Mouse (Mus musculus) T-cell, adult 2 months (primary cell): ENCODE measurements around the gene Scnn1a.
"Not testable (repeated sequence)": the region's sequence is repeated elsewhere in the genome, so short reads cannot be mapped to it uniquely, and the experiment has no call there.

Experiments used
- DNase-seq: peaks from one replicate; pipeline ENCODE4 v3.0.0; 2022; ENCODE audit warnings: low spot score

The Scnn1a gene

DNA sequence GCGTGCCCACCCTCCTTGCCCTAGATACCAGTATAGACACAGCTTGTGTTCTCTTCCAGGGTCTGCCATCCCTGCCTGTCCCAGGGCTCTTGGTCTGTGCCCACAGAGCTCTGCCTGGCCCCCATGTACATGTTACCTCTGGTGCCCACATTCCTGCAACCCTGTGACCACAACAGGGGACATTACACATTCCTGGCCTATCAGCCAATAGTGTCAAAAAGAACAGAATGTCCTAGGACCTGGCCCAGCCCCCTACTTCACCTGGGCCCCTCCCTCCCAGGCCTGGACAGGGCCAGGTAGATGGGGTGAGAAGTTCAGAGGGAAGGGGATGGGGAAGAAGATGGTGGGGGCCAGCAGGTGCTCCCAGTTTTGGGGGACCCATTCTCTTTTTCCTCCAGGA is at the start of gene Scnn1a:
TSS of gene Scnn1a (plus strand) at position 337 of the 400 bp plus-strand sequence.
- DNase-seq: no peak

DNA sequence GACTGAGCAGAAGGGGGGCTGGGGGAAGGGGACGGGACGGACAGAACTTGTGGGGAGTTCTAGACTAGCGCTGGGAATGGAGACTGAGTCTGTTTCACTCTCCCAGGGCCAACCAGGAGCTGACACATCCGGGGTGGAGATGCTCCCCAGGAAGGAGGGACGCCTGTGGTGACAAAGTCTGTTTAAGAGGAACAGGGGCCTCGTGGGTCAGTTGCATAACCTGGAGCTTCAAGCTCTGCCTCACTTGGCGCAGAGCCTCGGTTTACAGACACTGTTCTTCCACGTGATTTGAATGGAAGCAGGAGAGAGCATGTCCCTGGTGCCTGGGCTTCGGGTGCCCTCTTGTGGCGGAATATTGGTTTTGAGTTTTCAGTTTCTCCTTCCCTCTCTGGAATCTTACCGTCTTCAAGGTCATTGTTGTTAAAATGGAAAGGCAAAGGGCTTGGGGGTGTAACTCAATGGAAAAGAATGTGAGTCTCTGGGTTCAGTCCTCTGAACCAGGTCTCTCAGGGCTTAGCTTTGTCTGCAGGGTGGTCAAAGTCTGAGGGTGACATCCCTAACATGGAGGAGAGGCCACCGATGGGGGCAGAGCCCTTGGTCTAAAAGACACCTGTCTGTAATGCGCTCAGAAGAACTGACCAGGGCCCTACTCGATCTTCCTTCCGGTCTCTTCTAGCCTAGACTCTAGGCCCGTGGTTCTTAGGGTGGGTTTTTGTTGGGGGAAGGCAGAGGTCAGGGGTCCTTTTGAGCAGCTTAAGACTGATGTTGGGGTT is 48.8 kb upstream of the Scnn1a start:
- DNase-seq: peak; percentile 85

DNA sequence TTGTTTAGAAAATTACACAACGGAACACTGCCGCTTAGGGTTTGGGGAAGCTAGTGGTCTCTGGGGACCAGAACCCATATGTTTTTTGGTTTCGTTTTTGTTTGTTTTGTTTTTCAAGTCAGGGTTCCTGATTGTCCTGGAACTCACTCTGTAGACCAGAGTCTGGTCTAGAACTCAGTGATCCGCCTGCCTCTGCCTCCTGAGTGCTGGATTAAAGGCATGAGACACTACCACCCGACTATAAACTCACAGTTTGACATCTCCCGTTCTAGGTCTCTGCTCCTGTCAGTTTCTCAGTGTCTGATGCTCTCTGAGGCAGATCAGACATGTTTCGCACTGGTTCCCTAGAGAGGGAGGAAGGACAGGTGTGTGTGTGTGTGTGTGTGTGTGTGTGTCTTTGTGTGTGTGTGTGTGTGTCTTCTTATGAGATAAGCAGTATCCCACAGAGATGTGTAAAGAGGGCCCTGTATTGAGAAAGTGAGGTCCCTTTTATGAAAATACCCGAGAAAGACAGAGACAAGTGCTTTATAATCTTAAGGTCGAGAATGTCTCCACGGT is 48.2 kb upstream of the Scnn1a start:
- no peak for DNase-seq

DNA sequence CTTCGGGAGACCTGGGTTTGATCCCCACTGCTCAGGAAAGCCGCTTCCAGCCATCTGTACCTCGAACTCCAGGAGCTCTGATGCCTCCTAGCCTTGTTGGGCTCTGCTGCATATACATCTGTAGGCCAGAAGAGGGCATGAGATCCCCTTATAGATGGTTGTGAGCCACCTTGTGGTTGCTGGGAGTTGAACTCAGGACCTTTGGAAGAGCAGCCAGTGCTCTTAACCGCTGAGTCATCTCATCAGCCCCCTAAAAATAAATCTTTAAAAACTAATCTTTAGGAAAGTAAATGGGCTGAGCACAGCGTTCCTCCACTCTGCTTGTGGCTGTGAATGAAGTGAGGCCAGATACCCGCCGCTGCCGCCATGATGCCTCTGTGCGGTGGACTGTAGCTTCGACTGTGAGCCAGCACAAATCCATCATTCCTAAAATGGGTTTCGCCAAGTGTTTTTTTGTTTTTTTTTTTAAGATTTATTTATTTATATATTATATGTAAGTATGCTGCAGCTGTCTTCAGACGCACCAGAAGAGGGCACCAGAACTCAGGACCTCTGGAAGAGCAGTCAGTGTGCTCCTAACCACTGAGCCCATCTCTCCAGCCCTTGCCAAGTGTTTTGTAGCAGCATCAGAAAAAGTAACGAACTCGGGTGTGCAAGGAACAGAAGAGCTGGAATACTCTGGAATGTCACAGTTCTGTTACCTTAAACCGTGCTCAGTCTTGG is 45.5 kb upstream of the Scnn1a start:
- DNase-seq: peak; percentile 20

DNA sequence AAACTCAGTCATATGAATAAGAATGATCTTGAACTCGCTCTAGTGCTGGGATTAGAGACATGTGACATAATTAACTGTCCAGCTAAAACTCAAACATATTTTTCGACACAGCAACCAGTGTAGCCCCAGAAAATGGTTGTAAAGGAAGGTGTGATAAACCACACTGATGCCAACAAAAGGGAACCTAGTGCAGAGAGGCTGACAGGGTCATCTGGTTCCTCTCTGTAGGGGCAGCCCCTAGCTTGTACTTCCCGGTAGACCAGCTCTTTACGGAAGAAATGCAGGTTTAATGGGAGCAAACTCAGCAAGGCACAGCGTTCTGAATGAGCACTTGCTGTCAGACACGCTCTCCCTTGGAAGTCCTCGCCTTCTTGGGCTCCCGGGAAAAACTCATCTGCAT is 40.7 kb upstream of the Scnn1a start:
- no peak for DNase-seq

DNA sequence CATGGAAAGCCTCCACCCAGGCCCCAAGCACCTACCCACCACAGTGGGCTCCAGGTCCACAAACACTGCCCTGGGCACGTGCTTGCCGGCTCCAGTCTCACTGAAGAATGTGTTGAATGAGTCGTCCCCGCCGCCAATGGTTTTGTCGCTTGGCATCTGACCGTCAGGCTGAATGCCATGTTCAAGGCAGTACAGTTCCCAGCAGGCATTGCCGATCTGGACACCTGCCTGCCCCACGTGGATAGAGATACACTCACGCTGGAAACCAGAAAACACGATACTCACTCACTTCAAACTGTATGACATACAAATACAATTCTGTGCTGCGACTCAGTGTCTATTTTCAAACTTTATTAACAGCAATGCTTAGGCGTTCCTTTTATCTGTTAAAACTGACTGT is 37.7 kb upstream of the Scnn1a start:
- DNase-seq: not testable (repeated sequence)

GRCm38 (mm10) chr6:125284250-125284649 is 36.2 kb upstream of the Scnn1a start:
- DNase-seq: no peak

- DNase-seq: no peak
These were observed 35.7 kb upstream of the Scnn1a start for GRCm38 (mm10) chr6:125284751-125285150.

DNA sequence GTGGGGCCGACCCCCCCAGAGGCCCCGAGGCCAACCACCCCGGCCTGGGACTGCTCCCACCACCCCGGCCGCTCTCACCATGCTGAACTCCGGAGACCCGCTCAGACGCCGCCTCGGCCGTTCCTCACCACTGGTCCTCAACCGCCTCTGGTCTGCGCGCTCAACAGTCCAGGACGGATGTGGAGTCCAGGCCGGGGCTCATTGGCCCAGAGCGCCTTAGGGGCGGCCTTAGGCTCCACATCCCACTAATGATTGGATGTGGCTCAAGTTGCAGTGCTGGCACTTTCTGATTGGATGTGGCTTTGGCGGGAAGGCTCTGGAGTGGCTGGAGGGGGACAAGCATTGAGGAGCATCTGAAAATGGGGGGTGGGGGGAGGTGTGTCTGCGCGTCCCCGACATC is 34.6 kb upstream of the Scnn1a start, which contains the start of gene Tuba3a:
TSS of gene Tuba3a (minus strand) at position 153 of the 400 bp plus-strand sequence.
- no peak for DNase-seq

DNA sequence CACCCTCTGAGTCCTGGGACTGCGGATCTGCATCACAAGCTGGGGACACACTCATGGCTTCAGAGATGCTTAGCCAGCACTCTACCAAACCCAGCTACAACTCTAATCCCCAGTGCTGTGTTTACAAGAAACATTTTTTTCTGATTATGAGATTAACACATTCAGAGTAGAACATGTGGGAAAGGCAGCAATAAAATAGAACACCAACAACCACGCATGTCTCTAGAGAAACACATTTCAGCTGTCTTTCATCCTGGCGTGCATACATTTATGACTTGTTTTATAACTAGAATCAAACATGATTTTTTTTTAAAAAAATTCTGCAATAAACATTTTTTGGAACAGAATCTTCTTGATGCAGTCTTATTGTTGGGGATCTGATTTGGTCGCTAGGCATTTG is 33.5 kb upstream of the Scnn1a start:
- DNase-seq: no peak

- DNase-seq: no peak
These were observed 31.7 kb upstream of the Scnn1a start for GRCm38 (mm10) chr6:125288730-125289129.

DNA sequence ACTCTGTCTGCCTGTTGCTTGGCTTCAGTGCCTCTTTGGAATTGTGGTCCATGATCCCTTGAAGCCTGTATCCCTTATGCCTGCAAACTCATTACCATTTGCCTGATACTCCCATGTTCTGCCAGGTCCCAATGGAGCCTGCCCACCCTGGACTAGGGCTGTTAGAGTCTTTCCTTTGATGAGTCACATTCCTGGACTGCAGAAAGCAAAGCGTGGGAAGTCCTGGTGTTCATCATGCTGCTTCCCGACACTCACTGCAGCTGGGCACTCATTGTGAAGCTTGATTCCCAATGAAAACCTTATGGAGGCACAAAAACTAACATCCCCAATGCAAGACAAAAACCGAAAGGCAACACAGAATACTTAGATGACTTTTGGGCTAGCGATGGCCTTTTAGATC is 29.1 kb upstream of the Scnn1a start:
- DNase-seq: no peak

DNA sequence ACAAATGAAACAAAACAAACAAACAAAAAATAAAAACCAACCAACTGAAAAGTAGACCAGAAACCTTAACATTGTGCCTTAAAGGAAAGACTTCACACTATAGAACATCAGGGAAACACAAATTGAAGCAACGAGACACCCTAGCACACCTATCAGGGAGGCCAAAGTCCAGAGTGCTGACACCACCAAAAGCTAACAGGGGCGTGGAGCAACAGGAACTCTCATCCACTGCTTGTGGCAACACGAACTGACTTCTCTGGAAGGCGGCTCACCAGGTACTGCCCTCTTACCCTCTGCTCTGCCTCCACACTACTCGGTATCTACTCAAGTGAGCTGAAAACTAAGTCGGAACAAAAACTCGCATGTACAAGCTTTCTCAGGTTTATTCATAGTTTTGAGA is 28.2 kb upstream of the Scnn1a start:
- no peak for DNase-seq

DNA sequence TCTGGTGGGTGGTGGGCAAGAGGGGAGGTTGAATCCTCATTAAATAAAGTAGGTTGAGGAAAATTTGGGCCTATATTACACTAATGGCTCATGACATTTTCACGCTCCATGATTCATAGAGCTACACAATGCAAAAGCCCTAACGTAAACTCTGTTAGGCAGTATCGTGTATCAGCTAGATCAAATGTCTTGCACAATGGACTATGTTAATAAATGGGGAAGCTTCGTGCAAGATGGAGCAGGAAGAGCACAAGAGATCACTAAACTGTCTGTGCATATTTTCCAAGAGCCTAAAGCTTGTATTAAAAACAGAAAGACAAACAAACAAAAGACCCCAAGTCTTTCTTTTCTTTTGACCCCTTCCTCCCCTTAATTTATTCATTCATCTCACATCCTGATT is 26.4 kb upstream of the Scnn1a start:
- DNase-seq: no peak

DNA sequence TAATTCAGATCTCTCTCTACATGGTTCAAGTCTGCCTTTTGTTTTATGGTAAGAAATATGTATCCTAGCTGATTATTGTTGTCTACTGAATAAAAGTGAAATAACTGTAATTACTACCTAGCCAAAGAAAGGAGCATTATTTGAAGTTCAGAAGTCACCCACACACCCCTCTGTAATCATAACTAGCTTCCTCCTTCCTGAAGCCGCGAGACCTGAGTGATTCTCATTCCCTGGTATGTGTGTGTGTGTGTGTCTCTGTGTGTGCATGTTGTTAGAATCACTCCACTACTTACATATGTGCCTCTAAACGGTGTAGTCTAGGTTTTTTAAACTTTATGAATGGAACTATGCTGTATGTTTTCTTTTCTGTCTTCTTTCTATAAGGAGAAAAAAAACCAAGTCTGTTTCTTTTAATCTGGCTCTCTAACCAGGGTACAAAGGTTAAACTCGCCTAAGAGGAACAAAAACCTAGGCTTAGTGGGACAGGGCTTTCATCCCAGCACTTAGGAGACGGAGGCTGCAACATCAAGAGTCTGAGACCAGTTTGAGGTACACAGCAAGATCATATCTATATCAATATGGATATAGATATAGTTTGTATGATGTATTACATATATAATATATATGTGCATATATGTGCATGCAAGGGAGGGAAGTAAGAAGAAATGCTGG is 23.2 kb upstream of the Scnn1a start:
- no peak for DNase-seq

DNA sequence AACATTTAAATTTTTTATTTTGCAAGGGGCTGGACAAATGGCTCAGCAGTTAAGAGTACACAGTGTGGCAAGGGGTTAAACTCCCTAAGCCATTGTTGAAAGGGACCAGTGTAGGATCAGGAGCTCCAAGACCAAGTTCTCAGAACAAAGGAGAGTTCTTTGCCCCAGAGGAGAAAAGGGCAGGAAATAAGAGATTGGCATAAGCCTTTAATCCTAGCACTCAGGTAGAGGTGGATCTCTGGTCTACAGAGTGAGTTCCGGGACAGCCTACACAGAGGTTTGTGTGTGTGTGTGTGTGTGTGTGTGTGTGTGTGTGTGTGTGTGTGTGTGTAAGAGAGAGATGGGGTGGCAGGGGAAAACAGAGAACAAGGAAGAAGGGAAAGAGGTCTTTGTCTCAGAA is 19.5 kb upstream of the Scnn1a start:
- DNase-seq: no peak

DNA sequence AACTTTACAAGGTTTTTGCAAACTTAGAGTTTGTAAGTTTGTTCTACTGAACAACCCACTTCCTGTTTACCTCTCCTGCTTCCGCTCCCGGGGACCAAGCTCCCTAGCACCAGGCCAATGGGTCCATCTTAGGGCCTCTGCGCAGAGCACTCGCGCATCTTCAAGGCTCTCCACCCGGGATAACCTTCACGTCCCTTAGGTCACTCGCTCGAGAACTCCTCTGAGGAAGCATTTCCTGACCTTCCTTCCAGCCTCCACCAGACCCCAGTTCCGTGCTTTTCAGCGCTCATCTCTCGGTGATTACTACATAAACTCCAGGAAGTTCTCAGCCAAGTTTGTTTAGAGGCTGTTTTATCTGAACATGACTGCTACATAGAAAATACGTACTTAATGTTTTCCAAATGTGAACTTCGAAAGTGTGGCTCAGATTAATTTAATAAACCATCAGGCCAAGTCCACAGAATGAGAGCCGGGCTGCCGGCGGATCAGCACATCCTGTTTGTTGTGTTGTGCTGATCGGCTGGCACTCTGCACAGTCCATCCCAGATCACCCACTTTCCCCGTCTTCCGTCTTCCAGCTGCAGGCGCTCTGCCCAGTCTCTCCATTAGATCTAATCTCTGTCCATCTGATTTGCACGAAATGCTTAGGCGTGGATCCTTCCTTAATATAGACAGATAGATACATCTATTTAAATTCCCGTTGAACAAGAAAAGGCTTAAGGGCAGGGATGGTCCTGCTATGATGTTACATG is 18.1 kb upstream of the Scnn1a start:
- DNase-seq: peak; percentile 56

DNA sequence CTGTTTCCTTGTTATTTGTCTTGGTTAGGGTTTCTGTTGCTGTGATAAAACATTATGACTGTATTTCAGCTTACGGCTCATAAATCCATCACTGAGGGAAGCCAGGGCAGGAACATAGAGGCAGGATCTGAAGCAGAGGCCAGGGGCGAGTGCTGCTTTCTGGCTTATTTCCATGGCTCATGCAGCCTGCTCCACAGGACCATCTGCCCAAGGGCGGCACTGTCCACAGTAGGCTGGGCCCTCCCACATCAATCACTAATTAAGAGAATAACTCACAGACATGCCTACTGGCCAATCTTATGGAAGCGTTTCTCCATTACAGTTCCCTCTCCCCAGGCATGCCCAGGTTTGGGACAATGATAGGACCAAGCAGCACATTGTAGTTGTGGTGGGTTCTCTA is 17.2 kb upstream of the Scnn1a start:
- DNase-seq: no peak

DNA sequence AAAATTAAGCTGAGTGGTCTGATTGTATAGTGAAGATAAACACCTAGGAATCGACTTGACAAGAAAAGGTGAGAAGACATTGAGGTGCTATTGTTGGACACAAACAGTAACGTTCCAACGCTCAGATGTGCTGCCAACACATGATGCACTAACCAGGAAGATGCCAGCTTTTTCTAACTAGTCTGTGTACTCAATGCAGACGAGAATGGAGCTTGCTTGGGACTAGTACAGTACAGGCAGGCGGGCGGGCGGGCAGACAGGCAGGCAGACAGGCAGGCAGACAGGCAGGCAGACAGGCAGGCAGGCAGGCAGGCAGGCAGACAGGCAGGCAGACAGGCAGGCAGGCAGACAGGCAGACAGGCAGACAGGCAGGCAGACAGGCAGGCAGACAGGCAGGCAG is 16.1 kb upstream of the Scnn1a start:
- DNase-seq: not testable (repeated sequence)

DNA sequence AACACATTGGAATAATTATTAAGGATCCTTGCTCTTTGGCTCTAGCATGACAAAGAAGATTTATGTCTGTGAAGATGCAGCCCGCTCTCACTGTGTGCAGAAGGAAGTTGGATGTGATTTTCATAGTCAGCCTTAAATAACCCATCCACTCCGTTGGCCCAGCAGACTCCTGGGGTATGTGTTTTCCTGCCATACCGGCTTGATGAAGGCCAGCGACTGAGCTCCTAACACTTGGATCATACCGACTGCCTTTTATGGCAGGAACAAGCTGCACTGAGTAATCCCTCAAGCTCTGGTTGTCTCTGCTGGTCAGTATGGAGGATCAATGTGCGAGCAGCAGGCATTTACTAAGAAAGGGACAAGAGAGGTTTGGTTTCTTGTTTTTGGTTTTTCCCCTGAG is 15.0 kb upstream of the Scnn1a start:
- DNase-seq: no peak

DNA sequence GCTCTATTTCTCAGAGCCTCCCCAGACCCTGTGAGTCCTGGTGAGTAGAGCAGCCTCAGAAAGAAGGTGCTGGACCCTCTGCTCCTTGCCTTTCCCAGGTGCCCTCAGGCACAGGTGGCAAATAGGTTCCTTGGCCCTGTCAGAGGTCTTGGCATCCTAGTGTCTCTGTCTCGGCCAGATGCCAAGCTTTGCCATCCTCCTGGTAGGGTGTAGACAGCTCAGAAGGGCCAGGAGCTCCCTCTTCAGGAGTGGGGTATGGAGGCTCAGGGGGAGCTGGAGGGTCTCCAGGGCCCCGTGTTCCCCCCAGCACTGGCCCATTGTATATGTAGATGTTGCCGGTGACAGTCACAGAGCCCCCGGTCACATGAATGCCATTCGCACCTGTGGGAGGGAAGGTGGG is 13.4 kb upstream of the Scnn1a start:
- no peak for DNase-seq

GRCm38 (mm10) chr6:125308921-125309320 is 11.5 kb upstream of the Scnn1a start:
- no peak for DNase-seq
